Mouse (Mus musculus) E14TG2a.4 (cell line): ENCODE data around the gene Bank1.

Source experiments
- H3K27me3 ChIP-seq: 2 replicates; pipeline ENCODE4 v1.6.1; 2014; ENCODE audit warnings: low read length, control low read depth; ENCODE audit not compliant: insufficient read depth
- H3K36me3 ChIP-seq: 2 replicates; pipeline ENCODE4 v1.6.1; 2014; ENCODE audit warnings: low read length, control low read depth; ENCODE audit not compliant: insufficient read depth
- H3K4me1 ChIP-seq: replicated peaks from 2 replicates; pipeline ENCODE4 v1.6.1; 2014; ENCODE audit warnings: low read depth, low read length, control low read depth
- H3K4me3 ChIP-seq: replicated peaks from 2 replicates; pipeline ENCODE4 v1.5.1; 2014; ENCODE audit warnings: mild to moderate bottlenecking, low read length
- H3K9me3 ChIP-seq: 2 replicates; pipeline ENCODE4 v1.6.1; 2014; ENCODE audit warnings: low read length, control low read depth
- CTCF ChIP-seq: conservative IDR thresholded peaks from 2 replicates; pipeline ENCODE4 v1.5.1; 2014; ENCODE audit warnings: low read length
- NANOG ChIP-seq: IDR thresholded peaks from 2 replicates; pipeline ENCODE4 v1.6.1; 2014; ENCODE audit warnings: borderline replicate concordance, low read length, mixed read lengths
- POU5F1 ChIP-seq: IDR thresholded peaks from 2 replicates; pipeline ENCODE4 v1.6.1; 2014; ENCODE audit warnings: low read length, borderline replicate concordance

The Bank1 gene

GRCm38 (mm10) chr3:136081264-136081663 lies 244.6 kb downstream of the Bank1 start:
- Histone ChIP-seq H3K36me3 (no peaks in the 10 kb centered on the region), H3K27me3 (no peaks in the 10 kb centered on the region), H3K4me3 (no peak overlapping the region), H3K4me1 (no peaks in the 10 kb centered on the region), H3K9me3 (no peaks in the 10 kb centered on the region)
- TF ChIP-seq POU5F1 = no peak
- no peak for TF ChIP-seq CTCF
- TF ChIP-seq NANOG = no peak

- Histone ChIP-seq H3K4me3 (no peak overlapping the region), H3K36me3 (no peaks in the 10 kb centered on the region), H3K9me3 (no peaks in the 10 kb centered on the region), H3K4me1 (no peaks in the 10 kb centered on the region), H3K27me3 (no peaks in the 10 kb centered on the region)
- TF ChIP-seq CTCF (no peak), POU5F1 (no peak), NANOG (no peak)
These were observed 247.3 kb downstream of the Bank1 start for GRCm38 (mm10) chr3:136078535-136078934.

- Histone ChIP-seq H3K9me3 (no peaks in the 10 kb centered on the region), H3K4me1 (no peaks in the 10 kb centered on the region), H3K36me3 (no peaks in the 10 kb centered on the region), H3K4me3 (no peak overlapping the region), H3K27me3 (no peaks in the 10 kb centered on the region)
- no peak for TF ChIP-seq NANOG
- TF ChIP-seq CTCF = no peak
- no peak for TF ChIP-seq POU5F1
These were observed 255.5 kb downstream of the Bank1 start for GRCm38 (mm10) chr3:136070394-136070793.

- Histone ChIP-seq H3K4me3 (no peak overlapping the region), H3K4me1 (no peaks in the 10 kb centered on the region), H3K9me3 (no peaks in the 10 kb centered on the region), H3K36me3 (no peaks in the 10 kb centered on the region), H3K27me3 (no peaks in the 10 kb centered on the region)
- TF ChIP-seq CTCF = no peak
- no peak for TF ChIP-seq NANOG
- TF ChIP-seq POU5F1 = no peak
These were observed 264.0 kb downstream of the Bank1 start for GRCm38 (mm10) chr3:136061907-136062306.

GRCm38 (mm10) chr3:136050635-136051034 lies 275.2 kb downstream of the Bank1 start:
- Histone ChIP-seq H3K36me3 (no peaks in the 10 kb centered on the region), H3K27me3 (no peaks in the 10 kb centered on the region), H3K4me3 (no peak overlapping the region), H3K4me1 (no peaks in the 10 kb centered on the region), H3K9me3 (0 out of 2 replicates have a peak, but pooled peaks cover 2% of the 10 kb centered on the region)
- TF ChIP-seq NANOG (no peak), POU5F1 (no peak), CTCF (no peak)

- TF ChIP-seq NANOG (no peak), CTCF (no peak), POU5F1 (no peak)
- H3K9me3 ChIP-seq = 0 out of 2 replicates have a peak, but pooled peaks cover 2% of the 10 kb centered on the region
- H3K36me3 ChIP-seq = no peaks in the 10 kb centered on the region
- H3K4me1 ChIP-seq = no peaks in the 10 kb centered on the region
- no peak overlapping the region for H3K4me3 ChIP-seq
- H3K27me3 ChIP-seq = no peaks in the 10 kb centered on the region
These were observed 275.7 kb downstream of the Bank1 start for GRCm38 (mm10) chr3:136050215-136050614.

- Histone ChIP-seq H3K9me3 (peaks cover 9% of the 10 kb centered on the region), H3K4me3 (no peak overlapping the region), H3K36me3 (no peaks in the 10 kb centered on the region), H3K4me1 (no peaks in the 10 kb centered on the region), H3K27me3 (no peaks in the 10 kb centered on the region)
- TF ChIP-seq CTCF = no peak
- no peak for TF ChIP-seq NANOG
- no peak for TF ChIP-seq POU5F1
These were observed 277.8 kb downstream of the Bank1 start for GRCm38 (mm10) chr3:136048026-136048425.

- Histone ChIP-seq H3K4me1 (no peaks in the 10 kb centered on the region), H3K9me3 (peaks cover 9% of the 10 kb centered on the region), H3K4me3 (no peak overlapping the region), H3K36me3 (no peaks in the 10 kb centered on the region), H3K27me3 (no peaks in the 10 kb centered on the region)
- TF ChIP-seq CTCF = no peak
- TF ChIP-seq POU5F1 = no peak
- no peak for TF ChIP-seq NANOG
These were observed 280.5 kb downstream of the Bank1 start for GRCm38 (mm10) chr3:136045381-136045780.

GRCm38 (mm10) chr3:136040041-136040440 lies 285.8 kb downstream of the Bank1 start:
- Histone ChIP-seq H3K9me3 (peaks cover 6% of the 10 kb centered on the region), H3K36me3 (no peaks in the 10 kb centered on the region), H3K27me3 (no peaks in the 10 kb centered on the region), H3K4me3 (no peak overlapping the region), H3K4me1 (no peaks in the 10 kb centered on the region)
- TF ChIP-seq CTCF = no peak
- no peak for TF ChIP-seq POU5F1
- TF ChIP-seq NANOG = no peak

- H3K4me1 ChIP-seq = no peaks in the 10 kb centered on the region
- H3K27me3 ChIP-seq = no peaks in the 10 kb centered on the region
- no peaks in the 10 kb centered on the region for H3K36me3 ChIP-seq
- TF ChIP-seq NANOG (no peak), CTCF (no peak), POU5F1 (no peak)
- H3K4me3 ChIP-seq = no peak overlapping the region
- H3K9me3 ChIP-seq = peaks cover 6% of the 10 kb centered on the region
These were observed 286.4 kb downstream of the Bank1 start for GRCm38 (mm10) chr3:136039446-136039845.
